Mouse (Mus musculus) MEL (cell line): Measurements from ENCODE around the gene Top3b. TPM values are rescaled to one million over a fixed set of nuclear protein-coding genes. Genes with fewer than 3 reads are reported as not detected.

Experiments used
- DNase-seq: peaks from one replicate; pipeline ENCODE4 v3.0.0; 2011; ENCODE audit warnings: low read depth, low spot score
- H3K27ac ChIP-seq: 2 replicates; pipeline ENCODE4 v1.5.1; 2012; ENCODE audit warnings: low read depth, mild to moderate bottlenecking, control low read depth, low read length, moderate library complexity; ENCODE audit not compliant: control insufficient read depth
- H3K27me3 ChIP-seq, 2 experiments: fragments of 150-350 bp in 1 of 2; sonication (generic) in 1 of 2; 2 replicates each; pipeline ENCODE4 v1.6.1; 2012; ENCODE audit warnings: low read length in 2 of 2, mild to moderate bottlenecking in 2 of 2, improper control_type of control experiment in 1 of 2, moderate library complexity in 1 of 2; ENCODE audit not compliant: insufficient read depth in 2 of 2, control insufficient read depth in 1 of 2
- H3K36me3 ChIP-seq, 2 experiments: 2 replicates each; pipeline ENCODE4 v1.6.1; 2012 to 2014; ENCODE audit warnings: low read length in 2 of 2, improper control_type of control experiment in 1 of 2, inconsistent platforms in 1 of 2, mild to moderate bottlenecking in 1 of 2; ENCODE audit not compliant: insufficient read depth in 2 of 2, control insufficient read depth in 1 of 2
- H3K4me1 ChIP-seq, 2 experiments: fragments of 150-350 bp in 1 of 2; sonication (generic) in 1 of 2; 2 replicates each; pipeline ENCODE4 v1.6.1; 2012; ENCODE audit warnings: low read length in 2 of 2, improper control_type of control experiment in 1 of 2, mild to moderate bottlenecking in 1 of 2; ENCODE audit not compliant: insufficient read depth in 2 of 2, control insufficient read depth in 1 of 2
- H3K4me3 ChIP-seq, 2 experiments: fragments of 150-350 bp in 1 of 2; sonication (generic) in 1 of 2; 2 replicates each; pipeline ENCODE4 v1.5.1; 2012; ENCODE audit warnings: low read depth in 2 of 2, low read length in 2 of 2, mild to moderate bottlenecking in 2 of 2, moderate library complexity in 2 of 2, control low read depth in 1 of 2, improper control_type of control experiment in 1 of 2; ENCODE audit not compliant: control insufficient read depth in 1 of 2, insufficient read depth in 1 of 2
- H3K79me2 ChIP-seq: 2 replicates; pipeline ENCODE4 v1.6.1; 2012; ENCODE audit warnings: mild to moderate bottlenecking, low read length, moderate library complexity; ENCODE audit not compliant: control insufficient read depth, poor library complexity, insufficient read depth
- H3K9ac ChIP-seq: 2 replicates; pipeline ENCODE4 v1.6.1; 2012; ENCODE audit warnings: low read depth, mild to moderate bottlenecking, control low read depth, low read length, moderate library complexity; ENCODE audit not compliant: control insufficient read depth, poor library complexity, severe bottlenecking
- H3K9me3 ChIP-seq: fragments of 150-350 bp; sonication (generic); replicated peaks from 2 replicates; pipeline ENCODE4 v1.6.1; 2012; ENCODE audit warnings: mild to moderate bottlenecking, low read length, improper control_type of control experiment, moderate library complexity; ENCODE audit not compliant: insufficient read depth
- CHD2 ChIP-seq: IDR thresholded peaks from 2 replicates; pipeline ENCODE4 v1.6.1; 2011; ENCODE audit warnings: low read length, improper control_type of control experiment
- CTCF ChIP-seq, 3 experiments: IDR thresholded peaks in 2 of 3; conservative IDR thresholded peaks in 1 of 3; 2 replicates each; pipeline ENCODE4 v1.5.1; 2011 to 2012; ENCODE audit warnings: low read length in 3 of 3, low read depth in 2 of 3, mild to moderate bottlenecking in 2 of 3, improper control_type of control experiment in 1 of 3, inconsistent platforms in 1 of 3, mixed read lengths in 1 of 3, moderate library complexity in 1 of 3; ENCODE audit not compliant: control insufficient read depth in 1 of 3, insufficient read depth in 1 of 3, poor library complexity in 1 of 3, severe bottlenecking in 1 of 3
- ELF1 ChIP-seq: IDR thresholded peaks from 2 replicates; pipeline ENCODE4 v1.6.1; 2014; ENCODE audit warnings: low read depth, mild to moderate bottlenecking, inconsistent platforms, low read length, improper control_type of control experiment, moderate library complexity
- ETS1 ChIP-seq: IDR thresholded peaks from 2 replicates; pipeline ENCODE4 v1.6.1; 2012; ENCODE audit warnings: low read depth, mild to moderate bottlenecking, inconsistent platforms, low read length, improper control_type of control experiment, moderate library complexity
- GATA1 ChIP-seq: IDR thresholded peaks from 2 replicates; pipeline ENCODE4 v1.6.1; 2011; ENCODE audit warnings: low read depth, low read length, improper control_type of control experiment
- HCFC1 ChIP-seq: IDR thresholded peaks from 2 replicates; pipeline ENCODE4 v1.6.1; 2012; ENCODE audit warnings: low read depth, mild to moderate bottlenecking, inconsistent platforms, low read length, improper control_type of control experiment, moderate library complexity
- JUND ChIP-seq: IDR thresholded peaks from 2 replicates; pipeline ENCODE4 v1.6.1; 2011; ENCODE audit warnings: low read depth, mild to moderate bottlenecking, improper control_type of control experiment, low read length
- MAFK ChIP-seq: IDR thresholded peaks from 2 replicates; pipeline ENCODE4 v1.6.1; 2011; ENCODE audit warnings: low read depth, mild to moderate bottlenecking, low read length, improper control_type of control experiment, borderline replicate concordance
- MAX ChIP-seq: IDR thresholded peaks from 2 replicates; pipeline ENCODE4 v1.6.1; 2011; ENCODE audit warnings: low read length, improper control_type of control experiment
- MXI1 ChIP-seq: IDR thresholded peaks from 2 replicates; pipeline ENCODE4 v1.6.1; 2011; ENCODE audit warnings: mild to moderate bottlenecking, low read depth, low read length, improper control_type of control experiment
- MYB ChIP-seq: IDR thresholded peaks from 2 replicates; pipeline ENCODE4 v1.6.1; 2011; ENCODE audit warnings: mild to moderate bottlenecking, low read depth, low read length, improper control_type of control experiment
- NELFE ChIP-seq: IDR thresholded peaks from 2 replicates; pipeline ENCODE4 v1.6.1; 2011; ENCODE audit warnings: low read depth, low read length, improper control_type of control experiment
- NRF1 ChIP-seq: IDR thresholded peaks from 2 replicates; pipeline ENCODE4 v1.6.1; 2014; ENCODE audit warnings: low read depth, mild to moderate bottlenecking, inconsistent platforms, low read length, improper control_type of control experiment, moderate library complexity; ENCODE audit not compliant: poor library complexity, insufficient read depth, severe bottlenecking
- POLR2A ChIP-seq, 2 experiments: IDR thresholded peaks; 2 replicates each; pipeline ENCODE4 v1.6.1; 2011 to 2012; ENCODE audit warnings: low read length in 2 of 2, mild to moderate bottlenecking in 2 of 2, control low read depth in 1 of 2, improper control_type of control experiment in 1 of 2, low read depth in 1 of 2, moderate library complexity in 1 of 2; ENCODE audit not compliant: control insufficient read depth in 1 of 2, insufficient read depth in 1 of 2, poor library complexity in 1 of 2
- POLR2AphosphoS2 ChIP-seq: IDR thresholded peaks from 2 replicates; pipeline ENCODE4 v1.6.1; 2011; ENCODE audit warnings: low read length, improper control_type of control experiment
- RAD21 ChIP-seq: IDR thresholded peaks from 2 replicates; pipeline ENCODE4 v1.6.1; 2011; ENCODE audit warnings: mild to moderate bottlenecking, low read depth, low read length, improper control_type of control experiment
- RCOR1 ChIP-seq: IDR thresholded peaks from 2 replicates; pipeline ENCODE4 v1.6.1; 2012; ENCODE audit warnings: low read depth, mild to moderate bottlenecking, inconsistent platforms, low read length, improper control_type of control experiment
- SIN3A ChIP-seq: IDR thresholded peaks from 2 replicates; pipeline ENCODE4 v1.6.1; 2012; ENCODE audit warnings: low read length, improper control_type of control experiment, inconsistent platforms
- SMC3 ChIP-seq: IDR thresholded peaks from 2 replicates; pipeline ENCODE4 v1.6.1; 2011; ENCODE audit warnings: low read depth, low read length, improper control_type of control experiment
- TBP ChIP-seq: IDR thresholded peaks from 2 replicates; pipeline ENCODE4 v1.8.0; 2011; ENCODE audit warnings: low read depth, low read length, improper control_type of control experiment
- USF1 ChIP-seq: IDR thresholded peaks from 2 replicates; pipeline ENCODE4 v1.6.1; 2014; ENCODE audit warnings: low read depth, mild to moderate bottlenecking, inconsistent platforms, low read length, improper control_type of control experiment, moderate library complexity
- ZC3H11A ChIP-seq: IDR thresholded peaks from 2 replicates; pipeline ENCODE4 v1.6.1; 2012; ENCODE audit warnings: low read depth, mild to moderate bottlenecking, inconsistent platforms, low read length, improper control_type of control experiment
- ZMIZ1 ChIP-seq: IDR thresholded peaks from 2 replicates; pipeline ENCODE4 v1.6.1; 2012; ENCODE audit warnings: low read depth, mild to moderate bottlenecking, inconsistent platforms, low read length, improper control_type of control experiment, moderate library complexity
- polyA plus RNA-seq, 2 experiments: library from polyadenylated mRNA; stranded (reverse) in 1 of 2; unstranded in 1 of 2; fragments of >175 nt in 1 of 2; fragments of >200 nt in 1 of 2; gene quantifications; 2 replicates each; pipeline versions ENCODE4 v1.2.1 to v1.2.4; 2012; ENCODE audit warnings: low replicate concordance in 2 of 2, low read depth in 1 of 2; ENCODE audit not compliant: insufficient read length in 2 of 2, insufficient read depth in 1 of 2, missing spikeins in 1 of 2
- total RNA-seq: library from RNA; depleted of rRNA; stranded (reverse); fragments of 300-350 nt; gene quantifications from 2 replicates; pipeline ENCODE4 v1.2.3, GENCODE M21; 2012

Gene Top3b
- total and polyA plus RNA-seq, 3 experiments = 50.5 to 93.2 TPM; not detected in 1

DNA sequence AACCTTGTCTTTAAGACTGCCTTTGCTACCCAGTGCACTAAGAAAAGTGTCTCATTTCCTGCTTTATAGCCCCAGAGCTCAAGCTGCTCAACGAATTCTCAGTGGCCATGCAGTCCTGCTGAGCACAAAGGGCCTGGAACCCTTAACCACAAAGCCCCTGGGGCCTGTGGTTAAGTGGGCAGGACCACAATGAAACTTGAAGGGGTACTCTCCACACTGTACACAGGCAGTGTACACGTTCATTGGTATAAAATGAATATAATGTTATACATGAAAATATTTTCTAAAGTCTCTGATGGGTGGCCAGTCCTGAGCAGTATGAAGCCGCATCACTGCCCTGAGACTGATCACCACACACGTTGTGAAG is 25.5 kb downstream of the Top3b start:
- 0 out of 2 replicates have a peak overlapping the region, but pooled peaks have one; percentile 12 for H3K27ac ChIP-seq

DNA sequence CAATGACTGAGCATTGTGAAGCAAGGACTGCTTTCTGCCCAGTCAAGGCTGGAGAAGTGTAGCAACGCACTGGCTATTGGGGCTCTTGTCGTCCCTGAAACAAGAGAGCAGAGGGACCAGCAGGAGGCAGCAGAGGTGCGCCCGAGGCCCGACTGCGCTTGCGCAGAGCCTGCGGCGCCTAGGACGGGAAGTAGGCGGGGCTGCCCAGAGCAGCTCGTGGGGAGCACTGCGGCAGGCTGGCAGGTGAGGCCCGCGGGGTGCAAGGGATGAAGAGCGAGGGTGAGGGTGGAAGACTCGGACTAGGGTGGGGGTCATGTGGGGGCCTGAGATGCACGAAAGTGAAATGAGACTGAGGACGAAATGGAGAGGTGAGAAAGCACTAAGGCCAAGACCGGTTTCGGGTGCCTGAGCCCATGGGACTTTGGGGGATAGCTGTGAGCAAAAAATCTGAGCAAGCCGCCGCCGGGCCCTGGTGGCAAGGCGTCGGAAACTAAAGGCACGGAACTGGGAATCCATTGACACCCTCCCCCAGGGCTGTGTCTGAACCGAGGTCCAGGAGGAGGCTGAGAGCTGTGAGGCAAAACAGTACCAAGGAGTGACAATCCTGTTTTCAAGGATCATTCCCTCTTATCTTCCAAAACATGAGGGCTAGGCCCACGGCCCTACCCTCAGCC is 26.0 kb downstream of the Top3b start, which contains the start of gene Ppm1f:
TSS of gene Ppm1f (plus strand) at position 88 of the 674 bp plus-strand sequence.
- peaks cover 0 to 5% of the 10 kb centered on the region in 2 experiments; a peak in 3 of 4 replicates for H3K36me3 ChIP-seq
- TF ChIP-seq POLR2A (IDR thresholded peaks at IDR 0.05; ENCODE audit: control insufficient read depth in 1 of 2, insufficient read depth in 1 of 2, low read depth in 1 of 2, low read length in 2 of 2, poor library complexity in 1 of 2) (peak; percentile 77 to 89), NRF1 (peak; percentile 94), HCFC1 (peak; percentile 71), MAFK (no peak), NELFE (peak; percentile 83), MYB (no peak), ELF1 (peak; percentile 74), TBP (0 out of 2 replicates have a peak, but pooled peaks have one; percentile 13), POLR2AphosphoS2 (peak; percentile 88), ZMIZ1 (peak; percentile 73; the same call in 1 of the 2 replicates), MXI1 (peak; percentile 89), SMC3 (peak; percentile 83), RAD21 (peak; percentile 47), ZC3H11A (no peak), CHD2 (no peak), MAX (peak; percentile 6), USF1 (no peak), SIN3A (peak; percentile 73), CTCF (IDR thresholded peaks at IDR 0.05 in 2 of 3, conservative IDR thresholded peaks at IDR 0.05 in 1 of 3; ENCODE audit: control insufficient read depth in 1 of 3, insufficient read depth in 1 of 3, low read depth in 2 of 3, low read length in 3 of 3, poor library complexity in 1 of 3, severe bottlenecking in 1 of 3) (peak; percentile 79 to 91 (median 91))
- TF ChIP-seq, all 39 proteins: peak for 14
- Histone ChIP-seq H3K4me3 (peak within 1 kb of the TSS; percentile 74 to 83), H3K4me1 (peaks cover 0 to 7% of the 10 kb centered on the region in 2 experiments; a peak in 2 of 4 replicates), H3K27ac (0 out of 2 replicates have a peak within 1 kb of the TSS, but pooled peaks have one; percentile 12), H3K9ac (peak within 1 kb of the TSS; percentile 72), H3K9me3 (no peaks in the 10 kb centered on the region), H3K27me3 (no peaks in the 10 kb centered on the region), H3K79me2 (peaks cover 6% of the 10 kb centered on the region)
- DNase-seq = peak; percentile 96

More for the DNA sequence above, 25.5 kb downstream of the Top3b start:
- peaks cover 0 to 7% of the 10 kb centered on the region in 2 experiments; a peak in 2 of 4 replicates for H3K4me1 ChIP-seq
- peaks cover 6% of the 10 kb centered on the region for H3K79me2 ChIP-seq
- DNase-seq = no peak
- peaks cover 0 to 5% of the 10 kb centered on the region in 2 experiments; a peak in 3 of 4 replicates for H3K36me3 ChIP-seq
- H3K27me3 ChIP-seq = no peaks in the 10 kb centered on the region
- no peaks in the 10 kb centered on the region for H3K9me3 ChIP-seq
- H3K9ac ChIP-seq = peak overlapping the region; percentile 48
- H3K4me3 ChIP-seq = no peak overlapping the region
- TF ChIP-seq TBP (no peak), MYB (no peak), POLR2A (IDR thresholded peaks at IDR 0.05; ENCODE audit: control insufficient read depth in 1 of 2, insufficient read depth in 1 of 2, low read depth in 1 of 2, low read length in 2 of 2, poor library complexity in 1 of 2) (no peak), USF1 (no peak), GATA1 (no peak), CHD2 (no peak), RAD21 (no peak), POLR2AphosphoS2 (no peak), MXI1 (no peak), RCOR1 (no peak), SMC3 (no peak), JUND (no peak), ETS1 (no peak)
